Mouse (Mus musculus) mesoderm, embryonic 11.5 days (tissue): ENCODE data around the gene Pax3.
A peak's percentile ranks its signal among the peaks of the same experiment; 100 is the strongest.

Source experiments
- DNase-seq: peaks from one replicate; pipeline ENCODE4 v3.0.0-alpha.2; 2012; ENCODE audit warnings: low read depth, low spot score

Gene Pax3

DNA sequence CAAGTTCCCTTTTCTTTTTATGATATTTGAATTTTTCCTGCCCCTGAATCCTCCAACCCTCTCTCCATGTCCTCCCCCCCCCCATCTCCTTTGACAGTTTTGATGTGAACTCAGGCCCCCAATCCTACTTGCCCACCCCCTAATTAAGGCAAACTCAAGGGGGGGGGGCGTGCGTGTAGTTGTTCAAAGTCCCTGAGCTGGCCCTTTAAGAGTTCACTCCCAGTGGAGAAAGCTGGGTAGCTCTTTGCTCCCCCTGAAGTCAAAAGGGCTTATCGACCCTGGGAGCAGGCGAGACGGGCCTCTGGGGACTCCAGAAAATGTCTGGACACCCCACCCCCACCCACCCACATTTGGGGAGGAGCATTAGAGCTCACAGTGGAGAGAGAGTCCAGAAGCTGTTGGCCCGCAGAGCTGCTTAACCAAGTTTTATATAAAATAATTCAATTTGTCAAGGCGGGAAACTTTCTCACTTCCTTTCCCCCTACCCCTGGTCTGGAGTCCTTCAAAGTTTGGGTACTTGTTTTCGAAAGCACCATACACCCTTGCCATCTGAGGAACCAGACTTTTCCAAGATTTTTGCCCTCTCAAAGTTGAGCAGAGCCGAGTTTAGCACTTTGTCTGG, 1.5 kb upstream of the Pax3 start:
- no peak for DNase-seq

DNA sequence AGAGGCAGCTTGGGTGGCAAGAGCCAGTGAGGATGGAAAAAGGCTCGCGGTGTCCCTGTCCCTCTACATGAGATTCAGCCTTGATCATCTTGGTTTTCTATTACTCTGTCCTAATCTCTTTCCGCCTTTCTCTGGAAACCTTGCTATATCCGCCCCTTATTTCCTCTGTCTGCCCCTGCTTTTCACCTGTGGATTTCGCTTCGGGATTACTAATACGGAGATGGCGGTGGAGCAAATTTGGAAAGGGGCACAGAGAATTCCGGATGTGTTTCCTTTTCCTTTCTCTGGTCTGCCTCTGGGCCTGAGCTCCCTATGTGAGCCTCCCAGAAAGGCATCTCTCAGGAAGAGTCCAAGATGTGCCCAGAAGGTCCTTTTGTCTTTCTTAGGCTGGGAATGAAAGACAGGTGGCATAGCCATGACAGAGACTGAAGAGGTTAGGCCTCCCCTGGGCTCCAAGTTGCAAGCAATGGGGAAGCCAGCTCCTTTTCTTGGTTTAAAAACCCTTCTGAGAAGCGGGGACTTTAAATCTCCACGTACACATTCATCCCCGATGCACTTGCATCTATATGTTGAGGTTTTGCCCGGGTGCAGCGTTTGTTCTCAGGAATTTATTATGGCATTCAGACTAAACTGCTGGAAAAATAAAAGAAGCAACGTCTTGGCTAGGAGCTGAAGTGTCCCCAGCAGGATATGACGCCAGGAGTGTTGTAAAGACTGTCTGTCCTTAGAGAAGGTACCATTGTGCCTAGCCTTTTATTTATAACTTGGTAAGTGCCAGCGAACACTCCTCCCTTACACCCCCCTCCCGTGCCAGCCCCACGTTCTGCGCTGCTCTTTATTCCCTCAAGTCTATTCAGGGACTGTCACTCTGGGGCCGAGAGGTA, 659 bp upstream of the Pax3 start:
- DNase-seq, result no peak

DNA sequence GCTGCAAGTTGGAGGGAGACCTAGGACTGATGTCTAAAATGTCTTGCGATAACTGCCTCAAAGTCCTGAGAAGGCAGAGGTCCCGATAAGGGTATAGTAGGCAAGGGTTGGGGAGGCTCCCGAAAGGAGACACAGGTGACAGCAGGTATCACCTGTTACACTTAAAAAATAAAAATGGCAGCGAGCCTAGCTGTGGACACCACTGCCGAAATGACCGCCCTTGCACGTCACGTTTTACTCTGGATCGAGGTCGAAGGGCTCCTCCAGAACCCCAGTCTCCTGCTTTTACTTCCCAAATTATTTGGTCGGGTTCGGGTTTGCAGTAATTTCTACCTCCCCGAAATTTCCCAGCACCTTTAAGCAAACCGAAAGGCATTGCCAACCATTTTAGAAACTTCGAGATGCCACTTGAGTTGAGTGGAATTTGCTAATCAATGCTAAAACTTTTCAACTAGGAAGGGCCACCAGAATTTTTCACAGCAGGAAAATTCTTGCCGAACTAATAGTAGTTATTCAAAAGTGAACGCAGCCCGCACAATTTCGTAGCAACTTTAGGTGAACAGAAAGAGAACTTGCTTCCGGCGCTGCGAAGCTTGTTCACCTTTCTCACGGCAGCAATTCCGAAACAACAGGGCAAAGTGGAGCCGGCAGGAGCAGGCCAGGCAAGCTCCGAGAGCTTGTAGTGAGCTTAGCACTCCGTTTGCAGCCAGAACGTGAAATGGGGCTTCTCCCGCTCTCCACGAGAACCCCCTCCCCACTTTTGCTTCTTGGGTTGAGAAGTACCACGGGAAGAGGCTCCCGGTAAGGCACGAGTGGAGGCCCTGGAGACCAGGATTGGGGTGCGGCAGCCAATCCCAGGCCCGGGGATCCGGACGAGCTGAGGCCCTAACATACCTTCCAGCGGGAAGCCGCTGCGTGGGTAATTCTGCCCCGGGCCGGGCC, 892 bp downstream of the Pax3 start:
- no peak for DNase-seq

DNA sequence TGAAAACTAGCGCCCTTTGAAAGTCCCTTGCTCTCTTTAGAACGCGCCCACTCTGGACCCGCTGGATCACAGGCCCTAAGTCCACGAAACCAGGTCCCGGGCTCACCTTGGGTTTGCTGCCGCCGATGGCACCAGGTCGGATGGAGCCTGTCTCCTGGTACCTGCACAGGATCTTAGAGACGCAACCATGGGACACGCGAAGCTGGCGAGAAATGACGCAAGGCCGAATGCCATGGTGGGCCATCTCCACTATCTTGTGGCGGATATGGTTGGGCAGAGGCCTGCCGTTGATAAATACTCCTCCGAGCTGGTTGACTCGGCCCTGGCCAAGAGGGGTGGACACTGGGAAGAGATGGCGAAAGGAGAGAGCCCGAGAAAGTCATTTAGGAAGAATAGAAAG, 1.8 kb downstream of the Pax3 start:
- DNase-seq, result no peak

DNA sequence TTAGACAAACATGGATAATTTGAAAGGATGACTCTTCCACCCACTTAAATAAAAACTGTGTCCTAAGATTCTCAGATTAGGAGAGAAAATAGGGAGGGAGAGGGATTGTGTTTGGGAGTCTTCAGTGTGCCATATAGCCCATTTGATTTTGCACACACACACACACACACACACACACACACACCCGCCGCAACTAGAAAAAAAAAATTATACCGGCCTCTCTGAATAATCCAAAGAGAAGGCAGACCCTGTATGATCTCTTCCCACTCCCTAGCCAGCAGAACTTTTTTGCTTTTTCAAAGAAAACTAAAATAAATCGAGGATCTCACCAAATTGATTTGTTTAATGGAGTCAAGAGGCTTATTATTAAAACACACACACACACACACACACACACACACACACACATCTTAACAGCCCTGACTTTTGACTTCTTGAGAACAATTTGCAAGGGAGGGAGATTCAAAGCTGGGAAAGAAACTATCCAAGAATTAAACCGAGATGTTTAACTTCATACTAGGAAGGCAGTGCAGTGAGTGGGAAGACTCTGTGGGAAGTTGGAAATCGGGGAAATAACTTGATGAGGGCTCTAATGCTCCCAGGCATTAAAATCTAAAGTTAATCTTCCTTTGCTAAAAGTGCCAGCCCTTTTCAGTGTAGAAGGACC, 2.4 kb downstream of the Pax3 start:
- no peak for DNase-seq

DNA sequence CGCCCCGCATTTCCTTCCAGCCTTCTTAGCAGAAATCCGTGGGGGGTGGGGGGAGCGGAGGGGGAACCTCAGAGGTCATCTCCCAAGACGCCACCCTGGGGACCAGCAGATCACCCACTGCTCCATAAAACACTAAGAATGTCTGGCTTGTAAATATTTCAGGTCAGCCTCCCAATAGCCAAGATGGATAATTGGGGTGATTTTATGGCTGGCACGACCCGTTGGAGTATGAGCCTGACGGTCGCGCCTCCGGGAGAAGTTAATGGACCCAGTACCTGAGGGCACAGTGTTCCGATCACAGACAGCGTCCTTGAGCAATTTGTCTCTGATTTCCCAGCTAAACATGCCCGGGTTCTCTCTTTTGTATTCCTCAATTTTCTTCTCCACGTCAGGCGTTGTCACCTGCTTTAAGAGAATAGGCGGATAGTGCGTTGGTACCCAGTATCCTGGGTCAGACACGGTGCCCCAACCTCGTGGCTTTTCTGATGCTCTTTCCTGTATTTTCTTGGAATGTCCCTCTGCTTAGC, 3.4 kb downstream of the Pax3 start:
- DNase-seq, result no peak

DNA sequence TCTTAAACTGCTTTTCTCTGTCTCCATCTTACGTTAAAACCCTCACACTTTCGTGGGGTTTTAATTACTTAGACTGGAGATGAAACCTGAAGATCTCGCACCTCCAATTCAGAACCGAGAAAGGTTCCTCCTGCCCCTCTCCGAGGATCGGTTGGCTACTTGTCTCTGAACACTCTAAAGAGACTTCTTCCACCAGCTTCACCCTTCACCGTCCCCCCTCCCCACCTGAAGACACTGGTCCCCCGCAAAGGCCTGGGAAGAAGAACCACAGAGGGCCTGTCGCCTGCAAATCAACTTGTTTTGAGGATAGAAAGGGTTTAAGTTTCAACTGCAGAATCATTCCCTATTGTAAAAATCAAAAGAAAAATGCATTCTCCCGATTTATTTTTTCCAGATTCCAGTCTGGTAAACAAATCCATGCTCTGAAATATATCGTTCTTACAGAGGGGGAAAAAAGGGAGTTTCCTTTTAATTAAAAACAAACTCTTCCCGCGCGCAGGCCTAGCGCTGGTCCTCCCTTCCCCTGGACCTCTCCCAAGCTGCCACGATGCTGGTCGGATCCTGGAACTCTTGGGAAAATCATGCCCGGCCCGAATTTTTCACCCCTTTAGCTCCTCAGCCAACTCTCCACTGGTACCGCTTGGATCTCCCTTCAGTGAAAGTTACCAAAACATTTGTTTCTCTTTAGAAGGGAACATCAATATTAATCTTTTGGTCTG, 4.0 kb downstream of the Pax3 start:
- no peak for DNase-seq

DNA sequence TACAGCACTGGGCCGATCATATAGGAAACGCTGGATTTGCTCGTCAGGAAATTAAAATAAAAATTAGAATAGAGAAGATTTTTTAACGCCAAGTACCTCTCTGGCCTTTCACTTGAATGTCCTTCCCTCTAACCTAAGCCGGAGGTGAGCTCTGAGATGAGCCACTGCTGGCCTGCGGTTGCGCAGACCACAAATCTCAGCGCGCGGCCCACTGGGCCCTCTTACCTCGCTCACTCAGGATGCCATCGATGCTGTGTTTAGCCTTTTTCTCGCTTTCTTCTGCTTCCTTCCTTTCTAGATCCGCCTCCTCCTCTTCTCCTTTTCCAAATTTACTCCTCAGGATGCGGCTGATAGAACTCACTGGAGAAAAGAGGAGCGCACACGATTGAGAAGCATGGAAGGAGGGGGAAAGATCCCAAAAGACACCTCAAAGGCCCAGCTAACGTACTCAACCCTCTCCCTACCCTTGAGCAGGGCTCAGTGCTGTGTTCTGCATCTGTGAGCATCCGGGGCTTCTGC, 4.7 kb downstream of the Pax3 start:
- DNase-seq, result no peak

DNA sequence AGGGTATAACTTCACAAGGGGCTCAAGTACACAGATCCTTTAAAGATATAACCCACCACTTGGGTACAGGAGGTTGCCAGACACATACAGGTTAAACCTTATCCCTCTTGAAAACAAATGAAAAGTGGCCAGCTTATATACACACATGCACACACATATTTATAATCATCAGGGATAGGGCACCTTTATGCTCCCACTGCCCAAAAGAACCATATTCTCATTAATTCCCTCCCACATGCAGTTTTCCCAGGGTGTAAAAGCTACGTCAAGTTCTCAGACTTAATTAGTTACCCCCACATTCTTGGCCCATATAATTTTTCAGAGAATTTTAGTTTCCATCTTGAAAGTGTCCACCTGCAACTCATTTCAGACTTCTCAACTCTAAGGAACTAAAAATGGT, 5.2 kb downstream of the Pax3 start:
- no peak for DNase-seq

DNA sequence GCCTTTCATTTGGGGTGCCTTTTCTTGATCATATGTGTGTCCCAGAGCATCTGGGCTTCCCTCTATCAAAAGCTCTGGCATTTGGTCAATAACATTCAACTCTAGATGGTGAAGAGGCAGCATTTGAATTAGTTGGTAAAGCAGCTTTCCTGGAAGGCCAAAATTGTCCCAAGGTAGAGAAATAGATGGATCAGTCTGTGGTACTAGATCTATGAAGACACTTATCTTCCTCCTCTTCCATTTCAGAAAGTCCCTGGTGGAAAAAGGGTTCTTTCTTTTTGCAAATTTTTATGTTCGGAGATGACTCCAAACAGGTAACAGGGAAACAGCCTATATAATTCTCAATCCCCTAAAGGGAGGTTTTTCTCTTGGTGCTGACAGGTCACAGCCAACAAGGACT, 5.6 kb downstream of the Pax3 start:
- DNase-seq, result no peak

DNA sequence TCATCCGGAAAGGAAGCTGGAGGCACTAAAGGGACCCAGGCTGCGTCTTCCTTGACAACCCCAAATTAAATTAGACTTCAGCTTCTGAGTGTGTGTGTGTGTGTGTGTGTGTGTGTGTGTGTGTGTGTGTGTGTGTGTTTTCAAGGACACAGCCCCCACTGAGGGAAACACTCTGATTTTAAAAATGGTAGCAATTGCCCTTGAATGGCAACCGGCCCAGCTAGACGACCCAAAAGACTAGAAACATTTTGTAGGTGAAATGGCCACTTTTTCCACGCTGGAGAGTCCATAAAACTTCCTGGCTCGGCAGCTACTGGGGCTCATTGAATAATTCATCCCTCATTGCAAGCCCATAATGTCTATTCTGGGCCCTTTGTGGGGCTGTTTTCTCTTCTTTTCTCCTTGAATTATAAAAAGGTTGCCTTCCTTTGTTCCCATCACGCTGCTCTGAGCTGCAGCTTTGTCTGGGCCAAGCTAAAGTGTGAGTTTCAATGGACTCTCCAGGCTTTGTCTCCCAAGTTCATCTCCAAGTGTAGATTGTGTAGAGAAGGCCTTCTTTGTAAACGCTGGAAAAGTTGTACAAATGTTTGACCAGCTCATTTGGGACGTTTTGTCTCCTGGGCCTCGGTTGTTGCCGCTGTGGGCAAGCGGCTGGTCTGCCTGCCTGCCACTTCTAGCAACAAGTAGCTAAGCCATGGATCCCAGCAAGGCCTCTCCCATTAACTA, 6.4 kb downstream of the Pax3 start:
- peak; percentile 74 for DNase-seq

DNA sequence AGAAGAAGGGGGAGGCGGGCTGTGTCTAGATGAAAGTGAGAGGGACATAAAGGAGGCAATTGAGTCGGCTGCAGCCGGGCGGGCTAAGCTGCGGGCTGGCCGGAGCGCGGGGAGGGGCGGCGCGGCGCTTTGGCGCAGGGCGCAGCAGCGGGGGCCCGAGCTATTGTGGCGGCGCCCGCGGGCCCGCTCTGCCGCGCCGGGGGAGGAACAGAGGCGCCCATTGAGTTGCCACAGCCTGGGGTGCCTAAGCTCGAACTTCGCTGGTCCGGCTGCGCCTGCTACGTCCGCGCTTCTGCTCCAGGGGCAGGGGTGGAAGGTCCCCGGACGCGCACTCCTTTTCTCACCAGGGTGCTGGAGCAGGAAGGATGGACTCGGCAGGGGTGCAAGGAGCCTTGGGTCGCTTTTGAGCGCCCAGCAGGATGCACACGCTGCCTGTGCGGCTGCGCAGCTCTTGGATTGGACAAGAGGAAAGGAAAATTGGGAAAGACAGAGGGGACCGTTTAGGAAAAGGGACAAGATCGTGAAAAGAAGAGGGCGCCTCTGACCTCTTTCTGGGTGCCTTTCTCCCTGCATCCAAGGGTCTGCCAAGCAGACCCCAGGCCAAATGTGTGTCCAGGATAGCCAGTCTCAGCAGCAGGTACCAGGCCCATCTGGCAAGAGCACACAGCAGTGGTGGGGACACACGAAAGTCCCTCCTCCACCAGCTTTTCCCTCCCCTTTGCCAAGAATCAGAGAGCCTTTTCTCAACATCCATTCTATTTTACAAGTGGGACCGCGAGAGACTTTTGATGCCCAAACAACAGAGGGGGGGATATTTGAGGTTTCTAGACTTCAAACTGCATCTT, 7.2 kb downstream of the Pax3 start:
- no peak for DNase-seq

DNA sequence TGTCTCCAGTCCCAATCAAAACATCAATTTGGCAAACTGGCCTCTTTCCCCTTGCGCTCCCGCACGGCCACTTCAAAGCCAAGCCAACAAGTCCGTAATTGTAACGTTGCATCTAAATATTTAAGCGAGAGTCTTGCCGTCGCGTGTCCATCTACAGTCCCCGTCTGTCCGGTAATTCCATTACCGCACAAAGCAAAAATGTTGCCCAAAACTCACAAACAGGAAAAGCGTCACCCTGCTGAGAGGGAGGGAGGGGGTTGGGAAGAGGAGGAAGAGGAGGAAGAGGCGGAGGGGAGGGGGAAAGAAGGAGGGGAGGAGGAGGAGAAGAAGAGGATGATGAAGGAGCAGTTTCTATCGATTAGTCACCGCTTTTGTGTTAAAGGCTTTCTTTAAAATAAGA, 7.9 kb downstream of the Pax3 start:
- no peak for DNase-seq

DNA sequence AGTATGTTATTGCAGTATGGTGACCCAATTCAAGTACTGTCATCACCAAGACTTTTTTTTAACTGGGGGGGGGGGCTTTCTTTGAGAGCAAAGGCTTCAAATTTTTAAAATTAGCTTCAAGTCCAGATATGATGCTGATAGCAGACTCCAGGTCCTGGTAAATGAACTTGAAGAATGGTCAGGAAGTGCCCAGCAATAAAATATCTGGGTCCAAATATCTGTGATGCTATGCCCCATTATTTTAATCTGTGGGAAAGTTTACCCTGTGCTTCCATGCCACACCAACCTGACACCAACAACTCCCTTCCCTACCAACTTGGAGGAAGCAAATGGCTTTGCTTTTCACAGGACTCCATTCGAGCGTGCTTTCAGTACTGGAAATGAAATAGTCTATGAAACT, 8.6 kb downstream of the Pax3 start:
- DNase-seq, result no peak

DNA sequence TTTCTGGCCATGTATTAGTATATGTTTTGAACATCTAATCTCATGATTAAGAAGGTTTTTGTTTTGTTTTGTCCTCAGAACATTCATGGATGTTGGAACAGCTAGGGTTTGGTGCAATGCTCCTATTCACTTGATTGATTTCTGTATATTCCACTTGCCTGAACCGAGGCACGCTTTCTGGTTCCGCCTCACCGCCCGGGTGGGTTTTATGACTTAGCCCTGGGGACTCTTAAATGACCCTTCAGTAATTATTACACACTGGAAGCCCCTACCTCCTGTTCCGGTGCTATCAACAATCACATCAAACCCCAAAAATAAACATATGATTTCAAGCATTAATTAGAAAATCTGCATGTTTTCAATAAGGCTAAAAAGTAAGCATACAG, 9.2 kb downstream of the Pax3 start:
- no peak for DNase-seq

DNA sequence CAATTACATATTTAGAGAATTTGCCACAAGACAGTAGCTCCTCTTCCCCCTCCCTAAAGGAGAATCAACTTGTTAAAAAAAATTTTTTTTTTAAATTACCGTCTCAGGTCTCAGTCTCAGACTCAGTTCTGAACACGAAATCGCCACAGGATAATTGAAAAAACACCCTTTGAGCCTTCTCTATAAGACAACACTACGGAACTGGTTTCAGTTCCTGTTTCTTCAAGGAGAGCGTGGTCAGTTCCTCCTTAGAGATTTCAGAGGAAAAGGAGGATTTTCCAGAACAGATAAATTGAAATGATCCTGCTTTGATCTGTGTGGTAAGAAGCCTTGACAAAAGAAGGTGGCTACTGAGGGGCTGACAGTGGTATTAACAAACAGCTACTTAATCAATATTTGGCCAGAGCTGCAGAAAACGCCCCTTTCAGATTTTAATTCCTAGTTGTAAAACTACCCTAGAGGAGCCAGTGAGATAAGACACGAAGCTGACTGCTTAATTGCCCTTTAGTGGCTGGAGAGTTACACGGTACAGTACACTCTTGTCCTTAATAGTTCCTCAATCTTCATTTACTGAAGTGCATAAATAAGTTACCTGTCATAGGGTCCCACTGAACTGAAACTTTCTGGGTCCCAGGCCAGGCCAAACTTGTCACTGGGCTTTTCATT, 9.7 kb downstream of the Pax3 start:
- no peak for DNase-seq

DNA sequence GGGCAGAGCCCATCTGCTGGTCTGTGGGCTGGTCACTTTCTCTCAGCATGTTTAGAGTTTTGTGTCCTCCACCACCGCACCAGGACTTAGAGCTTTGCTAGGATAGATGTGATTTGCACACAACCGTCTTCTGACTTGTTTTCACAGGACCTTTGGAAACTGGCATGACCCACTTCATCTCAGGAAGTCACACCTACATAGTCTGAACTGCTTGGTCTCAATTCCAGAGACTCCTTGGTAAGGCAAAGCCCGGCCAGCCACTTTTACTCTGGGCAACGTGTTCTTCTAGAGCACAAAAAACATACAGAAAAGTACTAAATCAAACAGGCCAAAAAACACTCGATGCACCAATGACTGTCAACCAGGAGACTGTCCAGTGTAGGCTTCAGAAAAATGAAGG, 14.0 kb downstream of the Pax3 start:
- no peak for DNase-seq

DNA sequence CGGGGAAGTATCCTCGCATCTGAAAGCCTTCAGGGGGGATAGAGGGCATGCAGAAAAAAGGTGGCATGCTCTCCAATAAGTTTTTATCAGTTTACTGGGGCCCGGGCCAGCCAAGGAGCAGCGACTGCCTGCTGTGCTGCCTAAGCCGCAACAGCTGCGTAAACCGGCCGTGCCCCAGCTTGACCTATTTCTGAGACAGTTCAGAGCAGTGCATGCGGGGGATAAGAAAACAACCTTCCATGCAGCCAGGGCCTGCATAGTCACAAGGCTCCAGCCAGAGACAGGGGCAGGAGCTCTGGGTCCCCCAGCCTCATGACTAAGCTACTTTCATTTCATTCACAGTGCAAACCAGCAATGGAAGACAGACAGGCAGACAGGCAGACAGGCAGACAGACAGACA, 15.1 kb downstream of the Pax3 start:
- no peak for DNase-seq
